In genomic region chr4:30099166-30099565, GRCm38 (mm10) we compare ENCODE assay signal across 22 mouse cellular contexts.
"Had no signal": no experiment of that assay in that cellular context is flagged by ENCODE, and none has a peak within 500 bp of the region (broad histone marks: within the 10 kb centered on the region; RNA-seq: fewer than 3 reads in every experiment).

No protein-coding gene starts in this region.

- H3K27me3 ChIP-seq: limb, embryonic 12.5 days; limb, embryonic 15.5 days; neural tube, embryonic 12.5 days; neural tube, embryonic 15.5 days had no signal

- H3K9ac ChIP-seq: limb, embryonic 12.5 days; limb, embryonic 15.5 days; liver, embryonic 14.5 days; liver, postnatal 0 days; lung, embryonic 14.5 days; neural tube, embryonic 12.5 days; neural tube, embryonic 15.5 days had no signal

- H3K4me3 ChIP-seq: layer of hippocampus, adult 2 months; limb, embryonic 12.5 days; limb, embryonic 15.5 days; neural tube, embryonic 12.5 days; neural tube, embryonic 15.5 days had no signal

- DNase-seq: kidney, adult 2 months; kidney, postnatal 25 days; layer of hippocampus, adult 9-11 months; liver, postnatal 0 days; lung, embryonic 14.5 days; right cerebral cortex, adult 18-20 months; right cerebral cortex, postnatal 14 days; right cerebral cortex, postnatal 4 days; thymus, adult 2 months; thymus, postnatal 14 days; thymus, postnatal 4 days had no signal

- H3K36me3 ChIP-seq: limb, embryonic 12.5 days; limb, embryonic 15.5 days; neural tube, embryonic 12.5 days; neural tube, embryonic 15.5 days had no signal

- H3K27ac ChIP-seq: kidney, postnatal 0 days; layer of hippocampus, adult 2 months; limb, embryonic 12.5 days; limb, embryonic 15.5 days; liver, embryonic 14.5 days; macrophage; neural tube, embryonic 12.5 days; neural tube, embryonic 15.5 days; stomach, postnatal 0 days had no signal

- H3K9me3 ChIP-seq: limb, embryonic 12.5 days; limb, embryonic 15.5 days; neural tube, embryonic 12.5 days; neural tube, embryonic 15.5 days had no signal

- H3K4me1 ChIP-seq: limb, embryonic 12.5 days; limb, embryonic 15.5 days; neural tube, embryonic 12.5 days; neural tube, embryonic 15.5 days had no signal

- H3K4me2 ChIP-seq: limb, embryonic 12.5 days; limb, embryonic 15.5 days; liver, embryonic 11.5 days; lung, embryonic 14.5 days; neural tube, embryonic 12.5 days; neural tube, embryonic 15.5 days had no signal

- ATAC-seq: liver, postnatal 0 days; lung, postnatal 0 days had no signal
